Mouse (Mus musculus) myocyte (in vitro differentiated cells): ENCODE results near the gene Lysmd4.

Experiments
- E2F4 ChIP-seq: IDR thresholded peaks from one replicate; pipeline ENCODE4 v1.6.1; 2011; ENCODE audit warnings: mild to moderate bottlenecking, control low read depth, moderate library complexity; ENCODE audit not compliant: insufficient read depth
- POLR2A ChIP-seq: IDR thresholded peaks from one replicate; pipeline ENCODE4 v1.6.1; 2011; ENCODE audit warnings: low read depth, mild to moderate bottlenecking, control low read depth, moderate library complexity; ENCODE audit not compliant: insufficient read length
- REST ChIP-seq: IDR thresholded peaks from one replicate; pipeline ENCODE4 v1.6.1; 2011; ENCODE audit warnings: mild to moderate bottlenecking, control low read depth, moderate library complexity; ENCODE audit not compliant: insufficient read depth, insufficient read length
- SRF ChIP-seq: IDR thresholded peaks from one replicate; pipeline ENCODE4 v1.6.1; 2011; ENCODE audit warnings: low read depth; ENCODE audit not compliant: control insufficient read depth, insufficient read length
- TCF12 ChIP-seq: IDR thresholded peaks from one replicate; pipeline ENCODE4 v1.6.1; 2011; ENCODE audit warnings: mild to moderate bottlenecking, control low read depth; ENCODE audit not compliant: poor library complexity, insufficient read depth, severe bottlenecking

- TF ChIP-seq REST (no peak), POLR2A (no peak), SRF (no peak), E2F4 (no peak), TCF12 (no peak)
Observed at GRCm38 (mm10) chr7:67228891-67229602, 6.7 kb downstream of the Lysmd4 start.
